Mouse (Mus musculus): ENCODE measurements around the gene Chka. TPM values are rescaled to one million over a fixed set of nuclear protein-coding genes. Genes with fewer than 3 reads are reported as not detected.

The Chka gene
- polyA plus RNA-seq, 1 experiment from 2014 or later = 48.5 TPM

DNA sequence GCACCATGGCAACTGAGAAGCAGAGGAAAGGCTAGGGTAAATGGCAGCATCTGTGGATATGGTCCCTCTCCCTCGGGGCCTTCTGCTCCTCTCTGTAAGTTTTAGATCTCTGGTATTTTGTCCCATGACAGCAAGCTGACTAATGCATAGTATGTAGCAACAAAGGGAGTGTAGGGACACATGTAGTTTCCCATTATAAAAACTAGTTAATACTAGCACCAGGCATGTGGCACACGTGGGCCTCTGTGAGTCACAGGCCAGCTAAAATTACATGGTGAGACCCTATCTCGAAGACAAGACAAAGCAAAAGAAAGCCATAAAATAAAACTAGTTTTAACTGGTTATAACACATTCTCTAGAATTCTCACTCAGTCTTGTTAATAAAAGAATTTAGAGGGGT lies 12.6 kb upstream of the Chka start:
- Histone ChIP-seq H3K4me3 (no peak overlapping the region), H3K4me1 (no peaks in the 10 kb centered on the region), H3K27ac (no peak overlapping the region), H3K9me3 (replicated peaks) (no peaks in the 10 kb centered on the region), H3K36me3 (no peaks in the 10 kb centered on the region), H3K27me3 (ENCODE audit: low read depth, poor library complexity, severe bottlenecking) (no peaks in the 10 kb centered on the region)
- DNase-seq (ENCODE audit: low spot score) = no peak
- WGBS = 88% methylated on average over 3 of the region's 3 CpGs

DNA sequence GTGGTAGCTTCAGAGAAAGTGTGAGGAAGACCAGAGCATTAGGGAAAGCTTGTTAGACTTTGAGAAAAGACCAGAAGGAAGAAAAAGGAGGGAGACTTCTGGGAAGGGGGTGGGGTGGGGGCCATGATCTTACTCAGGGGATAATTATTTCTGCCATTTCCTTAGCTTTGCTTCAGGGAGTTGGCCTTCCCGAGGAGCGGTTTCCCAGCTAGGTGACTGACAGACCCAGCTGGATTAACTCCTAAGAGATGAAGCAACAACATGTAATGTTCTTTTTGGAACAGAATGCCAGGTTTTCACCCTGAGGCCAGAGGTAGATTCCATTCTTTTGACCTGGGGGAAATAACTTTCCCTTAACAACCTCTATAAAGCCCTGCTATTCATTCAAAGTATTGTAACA lies 11.9 kb upstream of the Chka start:
- H3K36me3 ChIP-seq = no peaks in the 10 kb centered on the region
- WGBS = 71% methylated on average over 2 of the region's 2 CpGs
- no peak overlapping the region for H3K4me3 ChIP-seq
- no peak for DNase-seq (ENCODE audit: low spot score)
- H3K9me3 ChIP-seq (replicated peaks) = no peaks in the 10 kb centered on the region
- no peaks in the 10 kb centered on the region for H3K4me1 ChIP-seq
- H3K27me3 ChIP-seq (ENCODE audit: low read depth, poor library complexity, severe bottlenecking) = no peaks in the 10 kb centered on the region
- H3K27ac ChIP-seq = no peak overlapping the region

DNA sequence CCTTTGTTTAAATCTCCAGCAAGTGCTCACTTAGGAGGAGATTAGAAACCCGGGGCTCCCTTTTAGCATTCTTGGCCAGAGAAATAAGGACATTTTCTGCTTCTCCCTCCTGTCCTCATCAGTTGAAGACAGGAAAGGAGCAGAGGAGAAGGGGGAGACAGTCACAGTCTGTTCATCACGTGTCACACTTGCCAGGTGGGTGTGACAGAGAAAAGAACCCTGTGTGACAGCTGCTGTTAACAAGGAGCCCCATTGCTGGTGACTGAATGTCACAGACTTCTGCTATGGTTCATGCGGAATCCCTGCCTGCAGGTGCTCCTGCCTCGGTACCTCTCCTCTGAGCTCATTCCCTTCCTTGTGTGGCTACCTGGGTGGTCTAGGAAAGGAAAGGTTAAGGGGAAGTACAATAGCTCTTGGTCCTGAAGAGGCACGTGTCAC lies 11.3 kb upstream of the Chka start:
- WGBS = 55% methylated on average over 5 of the region's 5 CpGs
- Histone ChIP-seq H3K4me3 (no peak overlapping the region), H3K27ac (no peak overlapping the region), H3K36me3 (no peaks in the 10 kb centered on the region), H3K4me1 (no peaks in the 10 kb centered on the region), H3K27me3 (ENCODE audit: low read depth, poor library complexity, severe bottlenecking) (no peaks in the 10 kb centered on the region), H3K9me3 (replicated peaks) (no peaks in the 10 kb centered on the region)
- DNase-seq (ENCODE audit: low spot score) = no peak

DNA sequence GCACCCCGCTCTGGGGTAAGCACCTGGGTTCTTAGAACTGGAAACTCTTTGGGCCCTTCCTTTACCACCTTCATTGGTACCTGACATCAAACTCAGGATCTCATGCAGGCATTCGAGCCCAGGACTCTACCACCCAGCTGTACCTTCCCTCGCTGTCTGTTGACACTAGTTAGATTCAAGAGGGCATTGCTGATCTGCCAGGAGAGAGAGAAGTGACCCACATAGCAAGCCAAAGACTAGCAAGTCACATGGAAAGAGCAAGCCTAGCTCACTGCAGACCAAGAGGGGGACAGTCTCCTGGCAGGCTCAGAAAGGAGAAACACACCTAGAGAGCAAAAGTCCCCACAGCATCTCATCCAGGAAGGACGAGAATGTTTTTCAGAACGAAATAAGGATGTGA lies 10.9 kb upstream of the Chka start:
- Histone ChIP-seq H3K27me3 (ENCODE audit: low read depth, poor library complexity, severe bottlenecking) (no peaks in the 10 kb centered on the region), H3K9me3 (replicated peaks) (no peaks in the 10 kb centered on the region), H3K4me1 (no peaks in the 10 kb centered on the region), H3K4me3 (no peak overlapping the region), H3K27ac (no peak overlapping the region), H3K36me3 (no peaks in the 10 kb centered on the region)
- WGBS = 82% methylated on average over 5 of the region's 5 CpGs
- DNase-seq (ENCODE audit: low spot score) = no peak

DNA sequence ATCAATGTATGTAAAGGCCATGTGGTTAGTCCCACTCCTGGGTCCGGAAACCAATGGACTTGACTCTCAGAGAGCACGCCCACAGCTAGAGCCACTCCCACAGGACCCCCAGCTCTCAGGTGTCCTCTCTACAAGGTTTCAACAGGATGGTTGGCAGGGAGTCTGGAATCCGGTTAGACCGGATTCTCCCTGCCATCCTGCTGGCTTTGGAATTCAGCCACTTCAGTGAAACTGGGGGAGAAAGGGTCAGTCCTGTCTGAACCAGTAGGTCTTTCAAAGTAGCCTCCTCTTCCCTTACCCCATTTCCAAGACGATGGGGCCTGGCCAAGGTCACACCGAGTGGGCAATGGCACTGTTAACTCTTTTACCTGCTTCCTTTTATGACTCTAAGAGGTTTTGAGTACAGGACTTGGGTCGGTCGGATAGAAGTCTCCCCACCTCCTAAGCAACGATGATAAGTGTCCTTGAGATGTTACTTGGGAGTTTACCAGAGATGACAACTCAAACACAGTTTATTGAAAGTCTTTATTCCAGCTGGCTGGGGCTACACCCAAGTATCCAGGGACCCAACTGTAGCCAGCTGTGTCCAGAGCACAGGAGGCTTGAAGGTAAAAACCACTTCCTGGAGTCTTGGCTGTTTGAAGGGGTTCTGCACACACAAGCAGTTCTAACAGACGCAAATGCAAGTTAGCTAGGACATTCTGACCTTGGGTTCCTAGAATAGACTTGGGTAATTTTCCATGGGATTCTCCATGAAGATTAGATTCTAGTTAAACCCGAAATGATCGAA lies 9.0 kb upstream of the Chka start:
- Histone ChIP-seq H3K36me3 (no peaks in the 10 kb centered on the region), H3K4me1 (no peaks in the 10 kb centered on the region), H3K27ac (no peak overlapping the region), H3K9me3 (replicated peaks) (no peaks in the 10 kb centered on the region), H3K4me3 (no peak overlapping the region), H3K27me3 (ENCODE audit: low read depth, poor library complexity, severe bottlenecking) (no peaks in the 10 kb centered on the region)
- 53% methylated on average over 12 of the region's 12 CpGs for WGBS
- DNase-seq (ENCODE audit: low spot score) = no peak

DNA sequence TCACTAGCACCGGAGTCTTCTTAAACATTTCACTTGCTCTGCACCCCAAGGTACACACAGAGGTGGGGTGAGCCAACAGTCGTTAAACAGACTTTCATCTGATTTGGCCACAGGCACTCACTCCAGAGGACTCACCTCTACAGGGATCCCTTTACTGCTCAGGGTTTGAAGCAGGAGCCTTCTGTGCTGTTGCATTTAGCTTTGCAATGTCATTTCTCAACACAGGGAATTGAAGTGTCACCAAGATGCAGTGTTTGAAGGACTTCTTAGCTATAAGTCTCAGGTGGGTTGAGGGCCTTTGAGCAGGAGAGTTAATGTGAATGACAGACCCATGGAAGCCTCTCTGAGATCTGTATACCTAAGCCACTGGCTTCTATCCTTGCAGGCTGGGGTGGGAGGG lies 7.9 kb upstream of the Chka start:
- DNase-seq (ENCODE audit: low spot score) = no peak
- H3K4me1 ChIP-seq = 0 out of 2 replicates have a peak, but pooled peaks cover 4% of the 10 kb centered on the region

DNA sequence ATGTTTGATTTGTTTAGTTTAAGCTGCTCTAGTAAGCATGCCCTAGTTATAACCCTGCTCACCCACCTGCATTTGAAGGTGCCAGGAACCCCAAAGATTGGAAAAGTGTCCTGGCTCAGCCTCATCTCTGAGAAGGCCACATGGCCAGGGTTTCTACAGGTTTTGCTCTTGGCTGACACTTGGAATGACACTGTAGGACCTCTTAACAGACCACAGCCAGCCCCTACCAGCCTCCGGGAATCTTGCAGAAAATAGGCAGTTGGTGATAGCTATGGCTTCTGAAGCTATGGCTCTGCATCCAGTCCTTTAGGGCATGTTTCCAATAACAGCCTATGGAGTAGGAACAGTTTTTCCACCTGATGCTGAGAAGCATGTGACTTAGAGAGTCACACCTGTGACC lies 6.7 kb upstream of the Chka start:
- H3K27me3 ChIP-seq (ENCODE audit: low read depth, poor library complexity, severe bottlenecking) = no peaks in the 10 kb centered on the region
- WGBS = 95% methylated on average over 1 of the region's 1 CpGs

More for the DNA sequence above, 7.9 kb upstream of the Chka start:
- Histone ChIP-seq H3K36me3 (no peaks in the 10 kb centered on the region), H3K4me3 (no peak overlapping the region), H3K27me3 (ENCODE audit: low read depth, poor library complexity, severe bottlenecking) (no peaks in the 10 kb centered on the region), H3K27ac (no peak overlapping the region), H3K9me3 (replicated peaks) (no peaks in the 10 kb centered on the region)
- WGBS = 88% methylated on average over 2 of the region's 2 CpGs

DNA sequence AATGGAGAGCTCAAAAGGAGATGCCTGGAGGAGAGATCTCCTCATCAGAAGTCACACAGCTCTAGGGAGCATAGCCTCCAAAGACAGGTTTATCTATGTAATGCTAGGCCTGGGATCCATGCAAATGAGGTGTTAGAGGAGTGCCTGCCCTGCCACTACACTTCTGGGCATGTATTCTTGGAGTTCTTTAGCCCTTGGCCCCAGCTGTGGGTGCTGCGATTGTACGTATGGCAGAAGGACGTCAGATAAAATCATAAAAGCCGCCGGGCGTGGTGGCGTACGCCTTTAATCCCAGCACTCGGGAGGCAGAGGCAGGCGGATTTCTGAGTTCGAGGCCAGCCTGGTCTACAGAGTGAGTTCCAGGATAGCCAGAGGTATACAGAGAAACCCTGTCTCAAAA lies 6.2 kb upstream of the Chka start:
- Histone ChIP-seq H3K36me3 (no peaks in the 10 kb centered on the region), H3K4me3 (no peak overlapping the region), H3K9me3 (replicated peaks) (no peaks in the 10 kb centered on the region), H3K4me1 (0 out of 2 replicates have a peak, but pooled peaks cover 5% of the 10 kb centered on the region), H3K27ac (no peak overlapping the region), H3K27me3 (ENCODE audit: low read depth, poor library complexity, severe bottlenecking) (no peaks in the 10 kb centered on the region)
- 96% methylated on average over 11 of the region's 11 CpGs for WGBS
- no peak for DNase-seq (ENCODE audit: low spot score)

More for the DNA sequence above, 6.7 kb upstream of the Chka start:
- no peak overlapping the region for H3K27ac ChIP-seq
- no peaks in the 10 kb centered on the region for H3K36me3 ChIP-seq
- DNase-seq (ENCODE audit: low spot score) = no peak
- no peaks in the 10 kb centered on the region for H3K9me3 ChIP-seq (replicated peaks)
- H3K4me1 ChIP-seq = 0 out of 2 replicates have a peak, but pooled peaks cover 5% of the 10 kb centered on the region
- H3K4me3 ChIP-seq = no peak overlapping the region

DNA sequence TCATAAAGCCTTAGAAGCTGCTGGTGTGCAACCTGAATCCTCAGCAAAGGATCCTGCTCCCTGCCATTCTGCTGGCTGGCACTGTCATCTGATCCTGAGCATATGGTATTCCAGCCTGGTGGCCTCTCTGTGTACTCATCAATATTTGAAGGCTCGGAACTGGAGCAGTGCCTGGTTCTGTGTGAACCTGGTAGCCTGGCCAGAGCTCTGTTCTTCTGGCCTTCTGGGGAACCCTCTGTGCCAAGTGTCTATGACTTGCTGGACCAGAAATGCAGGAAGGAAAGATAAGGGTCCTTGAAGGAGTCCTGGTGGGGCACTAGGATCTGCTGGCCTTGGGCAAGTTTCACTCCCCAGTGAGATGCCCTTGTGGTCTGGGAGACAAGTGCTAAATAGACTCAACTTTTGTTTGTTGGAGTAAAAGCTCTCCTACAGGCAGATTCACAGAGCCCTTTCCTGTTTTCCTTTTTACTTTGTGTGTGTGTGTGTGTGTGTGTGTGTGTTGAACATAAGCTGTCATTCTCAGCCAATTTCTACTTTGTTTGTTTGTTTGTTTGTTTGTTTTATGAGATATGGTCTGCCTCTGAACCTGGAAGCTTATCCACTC lies 5.7 kb upstream of the Chka start:
- no peaks in the 10 kb centered on the region for H3K27me3 ChIP-seq (ENCODE audit: low read depth, poor library complexity, severe bottlenecking)
- peaks cover 10% of the 10 kb centered on the region for H3K4me1 ChIP-seq
- H3K27ac ChIP-seq = no peak overlapping the region
- no peaks in the 10 kb centered on the region for H3K36me3 ChIP-seq
- H3K9me3 ChIP-seq (replicated peaks) = no peaks in the 10 kb centered on the region
- DNase-seq (ENCODE audit: low spot score) = no peak
- H3K4me3 ChIP-seq = no peak overlapping the region
- WGBS = 74% methylated on average over 1 of the region's 1 CpGs

DNA sequence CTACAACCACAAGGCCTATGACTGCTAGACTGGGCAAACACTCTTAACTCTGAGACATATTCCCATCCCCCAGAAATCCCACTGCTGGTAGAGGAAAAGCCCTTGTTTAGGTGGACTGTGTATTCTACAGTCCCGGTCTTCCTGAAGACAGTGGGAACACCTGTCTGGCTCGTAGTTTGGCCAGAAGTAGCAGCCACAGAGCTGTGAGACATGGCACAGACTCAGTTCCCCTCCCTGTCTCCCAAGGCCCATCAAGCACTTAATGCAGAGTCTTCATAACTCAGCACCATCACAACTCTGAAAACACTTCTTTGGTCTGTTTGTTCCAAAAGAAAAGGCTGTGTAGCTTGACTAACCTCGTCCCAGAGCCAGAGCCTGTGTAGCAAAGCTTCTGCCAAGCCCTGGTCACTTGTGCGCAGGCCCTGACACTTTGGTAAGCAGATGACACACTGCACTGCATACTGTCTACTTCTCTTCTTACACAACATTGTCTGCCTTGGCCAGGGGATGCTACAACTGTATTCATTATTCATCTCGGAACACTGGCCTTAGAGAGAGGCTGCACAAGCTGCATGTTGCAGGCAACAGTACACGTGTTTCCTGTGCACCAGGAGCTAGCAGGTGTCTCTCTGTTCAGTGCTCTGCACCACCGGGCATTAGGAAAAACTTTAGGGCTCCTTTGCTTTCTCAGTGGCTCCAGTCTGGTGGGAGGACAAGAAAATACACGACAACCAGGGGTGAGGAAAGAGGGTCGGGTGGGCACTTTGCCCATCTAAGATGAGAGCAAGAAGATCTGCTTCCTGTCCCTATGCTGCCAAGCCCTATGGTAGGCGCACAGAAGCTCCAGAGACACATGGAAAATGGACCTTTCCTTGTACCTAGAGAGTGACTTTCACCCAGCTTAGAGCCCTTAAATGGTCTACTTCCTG lies 4.6 kb upstream of the Chka start:
- DNase-seq (ENCODE audit: low spot score) = no peak
- no peak overlapping the region for H3K27ac ChIP-seq
- 81% methylated on average over 10 of the region's 10 CpGs for WGBS

DNA sequence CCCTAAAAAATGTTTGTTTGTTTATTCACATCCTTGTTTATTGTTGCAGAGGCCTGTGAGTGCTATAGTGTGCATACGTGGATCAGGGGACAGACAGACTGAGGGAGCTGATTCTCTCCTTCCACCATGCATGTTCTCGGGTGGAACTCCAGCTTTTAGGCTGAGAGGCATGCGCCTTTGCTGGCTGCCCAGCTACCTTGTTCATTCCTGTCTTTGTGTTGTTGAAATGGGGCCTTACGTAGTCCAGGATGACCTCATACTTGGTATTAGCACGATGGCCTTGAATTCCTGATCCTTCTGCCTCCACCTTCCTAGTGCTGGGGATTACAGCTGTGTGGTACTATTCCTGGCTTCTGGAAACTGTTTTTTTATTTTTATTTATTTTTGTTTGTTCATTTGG lies 3.9 kb upstream of the Chka start:
- Histone ChIP-seq H3K36me3 (no peaks in the 10 kb centered on the region), H3K4me1 (peaks cover 15% of the 10 kb centered on the region), H3K27me3 (ENCODE audit: low read depth, poor library complexity, severe bottlenecking) (no peaks in the 10 kb centered on the region), H3K4me3 (no peak overlapping the region), H3K27ac (no peak overlapping the region), H3K9me3 (replicated peaks) (no peaks in the 10 kb centered on the region)
- no peak for DNase-seq (ENCODE audit: low spot score)
- 93% methylated on average over 5 of the region's 5 CpGs for WGBS

More for the DNA sequence above, 4.6 kb upstream of the Chka start:
- no peaks in the 10 kb centered on the region for H3K9me3 ChIP-seq (replicated peaks)
- peaks cover 15% of the 10 kb centered on the region for H3K4me1 ChIP-seq
- no peaks in the 10 kb centered on the region for H3K36me3 ChIP-seq
- no peak overlapping the region for H3K4me3 ChIP-seq
- H3K27me3 ChIP-seq (ENCODE audit: low read depth, poor library complexity, severe bottlenecking) = no peaks in the 10 kb centered on the region

DNA sequence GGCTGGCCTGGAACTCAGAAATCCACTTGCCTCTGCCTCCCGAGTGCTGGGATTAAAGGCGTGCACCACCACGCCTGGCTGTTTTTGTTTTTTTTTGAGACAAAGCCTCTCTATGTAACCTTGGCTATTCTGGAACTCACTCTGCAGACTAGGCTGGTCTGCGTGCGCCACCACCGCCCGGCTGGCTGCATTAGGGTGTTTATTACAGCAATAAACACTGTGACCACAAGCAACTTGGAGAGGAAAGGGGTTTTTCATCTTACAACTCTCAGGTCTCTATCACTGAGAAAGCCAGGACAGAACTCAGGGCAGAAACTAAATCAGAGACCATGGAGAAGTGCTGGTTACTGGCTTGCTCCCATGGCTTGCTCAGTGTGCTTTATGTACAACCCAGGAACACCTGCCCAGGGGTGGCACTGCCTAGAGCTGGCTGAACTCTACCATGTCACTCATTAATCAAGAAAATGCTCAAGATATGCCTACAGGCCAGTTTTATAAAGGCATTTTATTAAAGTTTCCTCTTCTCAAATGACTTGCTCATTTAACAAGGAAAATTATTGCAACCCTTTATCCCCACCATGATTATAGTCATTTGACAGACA lies 3.3 kb upstream of the Chka start:
- H3K4me1 ChIP-seq = peaks cover 15% of the 10 kb centered on the region
- 53% methylated on average over 7 of the region's 7 CpGs for WGBS
- no peak for DNase-seq (ENCODE audit: low spot score)
- no peak overlapping the region for H3K27ac ChIP-seq
- no peaks in the 10 kb centered on the region for H3K27me3 ChIP-seq (ENCODE audit: low read depth, poor library complexity, severe bottlenecking)
- H3K36me3 ChIP-seq = no peaks in the 10 kb centered on the region
- no peaks in the 10 kb centered on the region for H3K9me3 ChIP-seq (replicated peaks)
- H3K4me3 ChIP-seq = no peak overlapping the region
